Mouse (Mus musculus) CH12.LX (cell line): ENCODE results near the gene Exoc8.
A peak's percentile ranks its signal among the peaks of the same experiment; 100 is the strongest.

Experiments
- CTCF ChIP-seq, 2 experiments: IDR thresholded peaks in 1 of 2; conservative IDR thresholded peaks in 1 of 2; 2 replicates each; pipeline ENCODE4 v1.5.1; 2011 to 2012; ENCODE audit warnings: low read depth in 2 of 2, low read length in 2 of 2, improper control_type of control experiment in 1 of 2, inconsistent platforms in 1 of 2, mild to moderate bottlenecking in 1 of 2, moderate library complexity in 1 of 2
- EP300 ChIP-seq: IDR thresholded peaks from 2 replicates; pipeline ENCODE4 v1.6.1; 2011; ENCODE audit warnings: low read length, improper control_type of control experiment
- GABPA ChIP-seq: IDR thresholded peaks from 2 replicates; pipeline ENCODE4 v1.6.1; 2012; ENCODE audit warnings: low read depth, low read length, improper control_type of control experiment, inconsistent platforms; ENCODE audit not compliant: insufficient replicate concordance
- JUND ChIP-seq: conservative IDR thresholded peaks from 2 replicates; pipeline ENCODE4 v1.6.1; 2011; ENCODE audit warnings: low read depth, low read length, improper control_type of control experiment
- MAX ChIP-seq: IDR thresholded peaks from 2 replicates; pipeline ENCODE4 v1.6.1; 2011; ENCODE audit warnings: low read length, improper control_type of control experiment
- POLR2A ChIP-seq: IDR thresholded peaks from 2 replicates; pipeline ENCODE4 v1.6.1; 2011; ENCODE audit warnings: low read depth, mild to moderate bottlenecking, improper control_type of control experiment, low read length
- POLR2AphosphoS2 ChIP-seq: IDR thresholded peaks from 2 replicates; pipeline ENCODE4 v1.6.1; 2011; ENCODE audit warnings: low read depth, low read length, improper control_type of control experiment
- SIN3A ChIP-seq: IDR thresholded peaks from 2 replicates; pipeline ENCODE4 v1.6.1; 2012; ENCODE audit warnings: low read length, improper control_type of control experiment, inconsistent platforms
- TCF12 ChIP-seq: IDR thresholded peaks from 2 replicates; pipeline ENCODE4 v1.6.1; 2014; ENCODE audit warnings: low read depth, mild to moderate bottlenecking, inconsistent platforms, low read length, improper control_type of control experiment
- ZMIZ1 ChIP-seq: IDR thresholded peaks from 2 replicates; pipeline ENCODE4 v1.6.1; 2012; ENCODE audit warnings: low read depth, mild to moderate bottlenecking, inconsistent platforms, low read length, improper control_type of control experiment

GRCm38 (mm10) chr8:124930649-124931048 lies 33.1 kb upstream of the Exoc8 start:
- TF ChIP-seq POLR2A (no peak), JUND (no peak), EP300 (no peak), POLR2AphosphoS2 (no peak), GABPA (no peak), CTCF (conservative IDR thresholded peaks at IDR 0.05 in 1 of 2, IDR thresholded peaks at IDR 0.05 in 1 of 2; ENCODE audit: low read depth in 2 of 2, low read length in 2 of 2) (peak; percentile 6 to 18; a peak in 1 of 4 replicates), SIN3A (no peak), MAX (no peak), ZMIZ1 (no peak), TCF12 (no peak)
